Mouse (Mus musculus) stomach, embryonic 14.5 days (tissue): ENCODE data around the gene Pot1a. TPM values are rescaled to one million over a fixed set of nuclear protein-coding genes. Genes with fewer than 3 reads are reported as not detected.
A peak's percentile ranks its signal among the peaks of the same experiment; 100 is the strongest.

Source experiments
- ATAC-seq: fragments of 200-750 bp; cut with Nextera tagmentation; 2 replicates; pipeline ENCODE4 v1.8.0; 2017; ENCODE audit warnings: low read depth, moderate TSS enrichment; ENCODE audit not compliant: insufficient number of reproducible peaks, insufficient read depth, low FRiP score
- H3K27ac ChIP-seq: fragments of 300-500 bp; sonication (generic); 2 replicates; pipeline ENCODE4 v1.5.1; 2014; ENCODE audit warnings: mild to moderate bottlenecking, low read length, moderate library complexity, mixed read lengths
- H3K27me3 ChIP-seq: fragments of 300-500 bp; sonication (generic); 2 replicates; pipeline ENCODE4 v1.6.1; 2014; ENCODE audit warnings: low read length, control low read depth, mixed read lengths; ENCODE audit not compliant: control insufficient read depth, insufficient read depth
- H3K36me3 ChIP-seq: fragments of 300-500 bp; sonication (generic); 2 replicates; pipeline ENCODE4 v1.6.1; 2014; ENCODE audit warnings: mild to moderate bottlenecking, control low read depth, low read length, moderate library complexity, mixed read lengths; ENCODE audit not compliant: control insufficient read depth, insufficient read depth
- H3K4me1 ChIP-seq: fragments of 300-500 bp; sonication (generic); 2 replicates; pipeline ENCODE4 v1.6.1; 2014; ENCODE audit warnings: low read length, control low read depth, mixed read lengths; ENCODE audit not compliant: control insufficient read depth, insufficient read depth
- H3K4me2 ChIP-seq: fragments of 300-500 bp; sonication (generic); replicated peaks from 2 replicates; pipeline ENCODE4 v1.6.1; 2014; ENCODE audit warnings: low read depth, low read length, control low read depth
- H3K4me3 ChIP-seq: fragments of 300-500 bp; sonication (generic); 2 replicates; pipeline ENCODE4 v1.5.1; 2014; ENCODE audit warnings: low read depth, low read length, control low read depth
- H3K9ac ChIP-seq: fragments of 300-500 bp; sonication (generic); replicated peaks from 2 replicates; pipeline ENCODE4 v1.6.1; 2014; ENCODE audit warnings: low read depth, mild to moderate bottlenecking, control low read depth, low read length, moderate library complexity, mixed read lengths
- H3K9me3 ChIP-seq: fragments of 300-500 bp; sonication (generic); 2 replicates; pipeline ENCODE4 v1.6.1; 2016; ENCODE audit warnings: low read depth, low read length, control low read depth; ENCODE audit not compliant: control insufficient read depth
- WGBS: fragments of 180-500 bp; shearing (Covaris S2); extraction: QIAGEN DNeasy Blood & Tissue Kit; methylation state at CpG from one replicate; pipeline ENCODE4 v1.1.7; 2014; 5-methylcytosine and 5-hydroxymethylcytosine counted together
- polyA plus RNA-seq: library from polyadenylated mRNA; unstranded; fragments of >200 nt; fragmentation: Nextera tagmentation; extraction: Ambion mirVana; gene quantifications from 2 replicates; pipeline ENCODE4 v1.2.1, GENCODE M21; 2014

Gene Pot1a
- 34.0 and 36.2 TPM in 2 replicates for polyA plus RNA-seq

DNA sequence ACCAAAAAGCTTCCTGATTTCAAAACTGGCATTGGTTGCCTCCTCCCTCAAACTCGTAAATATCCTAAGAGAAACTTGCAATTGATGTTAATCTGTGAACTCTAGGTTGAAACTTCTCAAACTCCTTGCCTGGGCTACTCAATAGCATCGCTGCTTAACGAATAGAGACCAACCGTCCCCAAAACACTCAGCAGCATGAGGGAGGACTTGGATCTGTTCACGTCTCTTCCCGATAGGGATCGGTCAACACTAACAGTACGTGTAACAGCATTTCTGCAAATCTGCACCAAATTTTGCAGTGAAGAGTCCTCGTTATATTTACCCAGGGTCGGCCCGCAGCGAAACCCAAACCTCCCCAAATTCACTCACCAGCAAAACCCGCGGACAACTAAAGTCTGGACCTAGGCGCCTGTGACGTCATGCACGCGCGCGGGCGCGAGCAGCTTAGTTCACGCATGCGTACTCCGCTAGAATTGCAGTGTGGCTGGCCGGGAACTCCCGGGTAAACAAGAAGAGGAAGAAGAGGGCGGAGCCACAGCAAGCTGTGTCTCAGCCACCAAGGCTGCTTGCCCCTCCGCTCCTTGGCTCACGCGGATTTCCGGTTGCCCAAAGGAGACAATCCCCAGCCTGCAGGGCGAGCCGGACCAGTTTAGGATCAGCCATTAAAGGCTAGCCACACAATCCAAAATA is at the start of gene Pot1a:
Pot1a (minus strand) TSS at position 441 of the 690 bp plus-strand sequence.
- peak within 1 kb of the TSS; percentile 71 for H3K27ac ChIP-seq
- H3K9ac ChIP-seq: peak within 1 kb of the TSS; percentile 60
- H3K4me3 ChIP-seq: peak within 1 kb of the TSS; percentile 61
- no peaks in the 10 kb centered on the region for H3K27me3 ChIP-seq
- H3K9me3 ChIP-seq: no peaks in the 10 kb centered on the region
- H3K4me1 ChIP-seq: no peaks in the 10 kb centered on the region
- peak within 1 kb of the TSS; percentile 59 for H3K4me2 ChIP-seq
- WGBS: under 1% methylated on average over 34 of the region's 34 CpGs
- no peaks in the 10 kb centered on the region; the same call in 1 of the 2 replicates for H3K36me3 ChIP-seq
- peak; percentile 98 for ATAC-seq

DNA sequence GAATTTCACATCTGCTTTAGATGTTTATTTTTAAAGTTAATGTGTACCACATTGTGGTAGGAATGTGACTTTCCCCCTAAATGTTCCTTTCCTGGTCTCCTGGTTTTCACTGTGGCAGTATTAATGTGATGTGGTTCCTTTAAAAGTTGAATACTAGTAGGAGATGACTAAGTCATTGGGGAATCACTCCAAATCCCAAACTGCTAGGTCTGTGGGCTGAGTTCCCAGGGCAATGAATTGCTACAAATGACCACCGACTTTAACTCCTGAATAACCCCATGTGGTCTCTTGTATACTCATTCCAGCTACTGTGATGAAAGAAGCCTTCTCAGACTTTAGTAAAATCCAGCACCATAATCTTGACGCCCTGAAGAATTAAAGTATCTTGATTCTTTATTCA is 27.2 kb upstream of the Pot1a start:
- Histone ChIP-seq H3K4me1 (no peaks in the 10 kb centered on the region), H3K9me3 (no peaks in the 10 kb centered on the region), H3K9ac (no peak overlapping the region), H3K27me3 (no peaks in the 10 kb centered on the region), H3K4me3 (no peak overlapping the region), H3K4me2 (no peak overlapping the region), H3K27ac (no peak overlapping the region), H3K36me3 (no peaks in the 10 kb centered on the region)
- 63% methylated on average over 2 of the region's 2 CpGs for WGBS
- no peak for ATAC-seq

DNA sequence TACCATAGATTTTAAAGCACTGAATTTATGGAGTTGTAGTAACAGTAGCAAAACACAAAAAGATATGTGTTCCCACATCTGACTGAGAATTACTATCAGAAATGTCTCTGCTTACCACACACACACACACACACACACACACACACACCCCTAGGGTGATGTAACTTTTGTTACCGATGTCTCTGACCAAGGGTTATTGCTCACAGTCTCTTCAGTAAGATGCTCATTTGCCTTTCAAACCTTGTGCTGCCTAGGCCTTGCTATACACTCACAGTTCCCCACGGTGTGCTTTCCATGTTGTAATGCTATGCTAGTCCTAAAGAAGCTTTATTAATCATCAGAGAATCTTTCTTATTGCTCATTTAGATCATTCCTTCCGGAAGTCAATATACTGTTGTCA is 3.0 kb downstream of the Pot1a start:
- H3K9ac ChIP-seq: no peak overlapping the region
- no peak overlapping the region for H3K4me2 ChIP-seq
- peaks cover 2% of the 10 kb centered on the region; the same call in 1 of the 2 replicates for H3K36me3 ChIP-seq
- no peak overlapping the region for H3K4me3 ChIP-seq
- H3K27me3 ChIP-seq: no peaks in the 10 kb centered on the region
- H3K27ac ChIP-seq: no peak overlapping the region
- no peaks in the 10 kb centered on the region for H3K9me3 ChIP-seq
- 94% methylated on average over 3 of the region's 3 CpGs for WGBS
- no peak for ATAC-seq
- H3K4me1 ChIP-seq: no peaks in the 10 kb centered on the region

DNA sequence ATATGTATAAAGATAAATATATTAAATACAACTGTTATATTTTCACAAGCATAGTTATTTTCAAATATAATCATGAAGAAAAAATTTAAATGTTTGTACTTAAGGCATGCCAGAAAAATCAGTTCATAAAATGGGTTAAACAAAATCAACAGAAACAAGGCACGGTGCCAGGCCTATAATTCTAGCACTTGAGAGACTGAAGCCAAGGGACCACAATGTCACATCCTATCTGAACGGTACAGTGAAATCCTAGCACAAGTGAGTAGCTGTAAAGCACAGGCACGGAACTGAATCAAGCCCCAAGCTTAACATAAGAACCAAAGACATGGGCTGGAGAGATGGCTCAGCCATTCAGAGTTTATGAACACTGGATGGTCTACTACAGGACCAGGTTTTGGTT is 6.8 kb downstream of the Pot1a start:
- ATAC-seq: no peak
- 72% methylated on average over 3 of the region's 3 CpGs for WGBS
- no peaks in the 10 kb centered on the region for H3K9me3 ChIP-seq
- no peak overlapping the region for H3K4me2 ChIP-seq
- H3K27ac ChIP-seq: no peak overlapping the region
- no peaks in the 10 kb centered on the region for H3K4me1 ChIP-seq
- peaks cover 8% of the 10 kb centered on the region for H3K36me3 ChIP-seq
- no peak overlapping the region for H3K9ac ChIP-seq
- no peak overlapping the region for H3K4me3 ChIP-seq
- H3K27me3 ChIP-seq: no peaks in the 10 kb centered on the region

DNA sequence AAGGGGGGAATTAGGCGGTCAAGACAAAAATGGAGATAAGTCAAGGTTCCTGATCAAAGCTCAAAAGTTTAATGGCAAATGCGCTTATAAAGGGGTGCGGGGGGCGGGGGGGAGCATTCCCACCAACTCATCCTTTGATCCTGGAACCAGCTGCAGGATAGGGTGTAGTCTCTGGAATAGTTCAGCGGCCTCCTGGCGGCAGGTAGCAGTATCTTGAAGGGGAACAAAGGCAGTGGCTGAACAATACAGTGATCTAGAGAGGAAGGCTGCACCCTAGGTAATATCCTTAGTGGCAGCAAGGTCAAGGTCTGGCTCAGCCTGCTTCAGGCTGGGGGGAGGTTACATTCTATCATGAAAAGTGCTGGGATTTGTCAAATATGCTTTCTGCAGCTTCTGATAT is 7.8 kb downstream of the Pot1a start:
- Histone ChIP-seq H3K4me2 (no peak overlapping the region), H3K9ac (no peak overlapping the region), H3K27me3 (no peaks in the 10 kb centered on the region), H3K4me1 (no peaks in the 10 kb centered on the region), H3K9me3 (no peaks in the 10 kb centered on the region), H3K4me3 (no peak overlapping the region), H3K27ac (no peak overlapping the region), H3K36me3 (peaks cover 8% of the 10 kb centered on the region)
- 89% methylated on average over 6 of the region's 6 CpGs for WGBS
- ATAC-seq: no peak

DNA sequence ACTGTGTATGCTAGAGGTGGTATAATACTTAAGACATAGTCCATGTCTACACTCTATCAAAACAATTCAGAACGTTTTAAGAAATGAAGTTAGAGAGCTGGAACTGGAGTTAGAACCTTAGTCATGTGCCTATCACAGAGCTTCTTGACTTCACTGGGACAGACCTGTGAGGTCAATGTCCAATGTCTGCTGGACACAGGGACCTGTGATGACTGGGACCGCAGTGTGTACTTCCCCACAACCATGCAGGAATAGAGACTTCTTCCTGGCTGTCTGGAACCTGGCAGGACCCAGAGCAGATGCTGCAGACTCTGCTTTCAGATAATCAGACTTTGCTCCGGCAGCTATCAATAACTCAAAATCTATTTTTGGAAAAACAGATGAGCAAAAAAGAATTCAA is 40.8 kb downstream of the Pot1a start:
- Histone ChIP-seq H3K9ac (no peak overlapping the region), H3K36me3 (peaks cover 7% of the 10 kb centered on the region; the same call in 1 of the 2 replicates), H3K27me3 (no peaks in the 10 kb centered on the region), H3K4me3 (no peak overlapping the region), H3K9me3 (no peaks in the 10 kb centered on the region), H3K4me1 (no peaks in the 10 kb centered on the region), H3K27ac (no peak overlapping the region), H3K4me2 (no peak overlapping the region)
- 89% methylated on average over 3 of the region's 3 CpGs for WGBS
- no peak for ATAC-seq

DNA sequence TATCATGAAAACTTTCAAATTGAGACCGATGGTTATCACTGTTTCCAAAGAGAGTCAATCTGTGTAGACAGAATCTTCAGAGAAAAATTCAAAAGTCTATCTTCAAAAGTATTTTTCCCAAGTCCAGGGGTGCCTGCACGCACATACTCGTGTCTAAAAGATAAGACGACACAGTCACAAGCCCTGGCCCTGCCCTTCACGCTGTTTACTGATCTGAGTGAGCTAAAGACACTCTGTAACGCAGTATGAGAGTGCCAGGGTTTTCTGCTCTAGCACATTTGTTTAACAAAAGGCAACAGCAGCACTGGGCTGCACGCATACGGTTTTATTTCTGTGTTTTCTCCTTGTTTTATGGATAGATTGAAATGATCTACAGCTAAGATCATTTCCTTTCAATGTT is 41.5 kb downstream of the Pot1a start:
- peaks cover 8% of the 10 kb centered on the region; the same call in 1 of the 2 replicates for H3K36me3 ChIP-seq
- H3K9me3 ChIP-seq: no peaks in the 10 kb centered on the region
- no peak overlapping the region for H3K4me3 ChIP-seq
- no peaks in the 10 kb centered on the region for H3K27me3 ChIP-seq
- no peak for ATAC-seq
- no peak overlapping the region for H3K27ac ChIP-seq
- no peak overlapping the region for H3K9ac ChIP-seq
- H3K4me1 ChIP-seq: no peaks in the 10 kb centered on the region
- no peak overlapping the region for H3K4me2 ChIP-seq
- 81% methylated on average over 8 of the region's 8 CpGs for WGBS

DNA sequence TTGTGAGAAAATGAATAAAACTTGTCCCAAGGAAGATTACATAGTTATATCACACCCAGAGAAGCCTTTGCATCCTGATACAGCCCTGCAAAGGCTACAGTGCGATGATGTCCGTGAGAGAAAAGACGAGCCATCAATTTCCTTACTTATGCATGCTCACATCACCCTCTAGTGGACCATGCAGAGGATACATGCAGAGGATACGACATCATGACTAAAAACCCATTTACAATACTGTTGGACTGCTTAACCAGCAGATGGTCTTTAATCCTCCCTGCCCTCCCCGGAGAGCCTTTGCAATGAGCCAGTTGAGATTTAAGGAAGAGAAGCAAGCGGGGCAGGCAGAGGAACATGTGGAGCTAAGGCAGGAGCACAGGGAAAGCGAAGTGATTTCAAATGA is 42.0 kb downstream of the Pot1a start:
- Histone ChIP-seq H3K9ac (no peak overlapping the region), H3K4me3 (no peak overlapping the region), H3K4me2 (no peak overlapping the region), H3K4me1 (no peaks in the 10 kb centered on the region), H3K27me3 (no peaks in the 10 kb centered on the region), H3K27ac (no peak overlapping the region), H3K9me3 (no peaks in the 10 kb centered on the region), H3K36me3 (peaks cover 13% of the 10 kb centered on the region; the same call in 1 of the 2 replicates)
- 55% methylated on average over 7 of the region's 7 CpGs for WGBS
- ATAC-seq: peak; percentile 56; the same call in 1 of the 2 replicates

DNA sequence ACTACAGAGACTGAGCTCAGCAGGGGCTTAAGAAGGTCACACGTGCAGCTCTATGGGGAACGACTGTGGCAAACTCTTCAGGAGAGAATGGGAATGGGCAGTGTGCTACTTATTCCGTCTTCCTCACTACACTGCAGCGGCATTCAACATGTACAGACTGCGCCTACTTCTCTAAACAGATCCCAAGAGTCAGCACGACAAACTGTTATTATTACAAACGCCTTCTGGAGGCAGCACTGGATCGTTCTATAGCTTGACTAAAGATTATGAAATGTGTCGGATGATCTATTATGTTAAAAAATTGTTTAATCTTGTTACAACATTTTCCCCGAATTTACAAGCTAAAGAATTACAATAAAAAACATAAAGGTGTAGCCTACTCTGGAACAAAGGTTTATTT is 42.8 kb downstream of the Pot1a start:
- Histone ChIP-seq H3K9me3 (no peaks in the 10 kb centered on the region), H3K27ac (no peak overlapping the region), H3K27me3 (no peaks in the 10 kb centered on the region), H3K36me3 (peaks cover 18% of the 10 kb centered on the region; the same call in 1 of the 2 replicates), H3K4me1 (no peaks in the 10 kb centered on the region), H3K9ac (no peak overlapping the region), H3K4me2 (no peak overlapping the region), H3K4me3 (no peak overlapping the region)
- ATAC-seq: no peak
- WGBS: 76% methylated on average over 10 of the region's 10 CpGs
